Mouse (Mus musculus) ES-CJ7 (cell line): ENCODE measurements at regions not wholly inside any gene's neighbourhood (a gene's known extent, or its start where the extent isn't known, plus 50 kb on each side); places are given as distances from the start of the nearest gene placed in this dataset.
A peak's percentile ranks its signal among the peaks of the same experiment; 100 is the strongest.

ENCODE experiments used
- DNase-seq: peaks from one replicate; pipeline ENCODE4 v3.0.0; 2011; ENCODE audit warnings: low read depth, low spot score

GRCm38 (mm10) chr15:62786315-62786714, 1058.7 kb downstream of the Gsdmc2 start:
- no peak for DNase-seq

- DNase-seq = no peak
Observed at GRCm38 (mm10) chr15:62784456-62785139, 1060.4 kb downstream of the Gsdmc2 start.

GRCm38 (mm10) chr15:62778899-62779298, 1066.1 kb downstream of the Gsdmc2 start:
- no peak for DNase-seq

GRCm38 (mm10) chr15:62752686-62753085, 1092.3 kb downstream of the Gsdmc2 start:
- no peak for DNase-seq

- DNase-seq = no peak
Observed at GRCm38 (mm10) chr15:62743879-62744278, 1101.1 kb downstream of the Gsdmc2 start.

GRCm38 (mm10) chr15:62740746-62741145, 1104.2 kb downstream of the Gsdmc2 start:
- no peak for DNase-seq

GRCm38 (mm10) chr15:62735334-62735733, 1109.6 kb downstream of the Gsdmc2 start:
- no peak for DNase-seq

- no peak for DNase-seq
Observed at GRCm38 (mm10) chr15:62734900-62735299, 1110.1 kb downstream of the Gsdmc2 start.

GRCm38 (mm10) chr15:62730524-62730923, 1114.5 kb downstream of the Gsdmc2 start:
- DNase-seq = no peak

- no peak for DNase-seq
Observed at GRCm38 (mm10) chr15:62714265-62714664, 1130.7 kb downstream of the Gsdmc2 start.

- DNase-seq = no peak
Observed at GRCm38 (mm10) chr15:62712543-62713131, 1132.3 kb downstream of the Gsdmc2 start.

- DNase-seq = no peak
Observed at GRCm38 (mm10) chr15:62712060-62712542, 1132.9 kb downstream of the Gsdmc2 start.

GRCm38 (mm10) chr15:62709546-62709945, 1135.4 kb downstream of the Gsdmc2 start:
- DNase-seq = no peak

- DNase-seq = no peak
Observed at GRCm38 (mm10) chr15:62698559-62698958, 1146.4 kb downstream of the Gsdmc2 start.

- DNase-seq = no peak
Observed at GRCm38 (mm10) chr15:62694734-62695133, 1150.2 kb downstream of the Gsdmc2 start.

- peak; percentile 26 for DNase-seq
Observed at GRCm38 (mm10) chr15:62693671-62694070, 1151.3 kb downstream of the Gsdmc2 start.

GRCm38 (mm10) chr15:62673410-62673809, 1171.6 kb downstream of the Gsdmc2 start:
- DNase-seq = no peak

GRCm38 (mm10) chr15:62670026-62670425, 1175.0 kb downstream of the Gsdmc2 start:
- DNase-seq = no peak

- no peak for DNase-seq
Observed at GRCm38 (mm10) chr15:62659096-62659495, 1185.9 kb downstream of the Gsdmc2 start.

GRCm38 (mm10) chr15:62658695-62659094, 1186.3 kb downstream of the Gsdmc2 start:
- DNase-seq = no peak

- DNase-seq = no peak
Observed at GRCm38 (mm10) chr15:62646476-62647168, 1198.4 kb downstream of the Gsdmc2 start.

GRCm38 (mm10) chr15:62644744-62645143, 1200.2 kb downstream of the Gsdmc2 start:
- DNase-seq = no peak

- no peak for DNase-seq
Observed at GRCm38 (mm10) chr15:62644296-62644695, 1200.7 kb downstream of the Gsdmc2 start.
